Mouse (Mus musculus): ENCODE measurements around the gene Lpcat2.

- TF ChIP-seq CTCF (IDR thresholded peaks at IDR 0.05; ENCODE audit: control insufficient read depth, insufficient read depth, insufficient replicate concordance, low read depth, low read length) (no peak), POLR2A (IDR thresholded peaks at IDR 0.05; ENCODE audit: control insufficient read depth, low read depth, low read length) (no peak)
These were observed 20.7 kb downstream of the Lpcat2 start for GRCm38 (mm10) chr8:92875795-92876194.

All from testis, adult 2 months (tissue).